26 mouse cellular contexts compared by ENCODE assay signal in the genomic region with DNA sequence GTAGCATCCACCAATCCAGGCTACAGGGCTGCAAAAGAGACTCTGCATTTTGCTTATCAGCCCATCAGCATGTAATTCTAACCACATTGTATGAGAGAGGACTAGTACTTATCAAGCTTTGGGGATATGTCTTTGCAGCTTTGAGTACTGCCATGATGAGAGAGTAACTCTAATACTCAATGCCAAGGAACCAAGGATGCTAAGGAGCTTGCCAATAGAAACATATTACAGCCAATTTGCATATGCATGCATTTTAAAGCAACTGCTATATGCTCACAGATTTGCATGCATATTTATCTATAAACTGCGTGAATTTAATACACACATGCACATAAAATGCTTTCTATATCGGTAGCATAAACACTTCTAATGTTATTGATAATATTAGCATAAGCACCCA.
"Had no signal": no experiment of that assay in that cellular context is flagged by ENCODE, and none has a peak within 500 bp of the region (broad histone marks: within the 10 kb centered on the region; RNA-seq: fewer than 3 reads in every experiment).

No protein-coding gene starts in this region.

- H3K9me3 ChIP-seq: heart, embryonic 13.5 days; heart, embryonic 15.5 days; hindbrain, embryonic 13.5 days; hindbrain, embryonic 15.5 days; kidney, embryonic 15.5 days; limb, embryonic 13.5 days; limb, embryonic 15.5 days; liver, embryonic 12.5 days had no signal

- H3K9ac ChIP-seq: heart, embryonic 13.5 days; heart, embryonic 15.5 days; hindbrain, embryonic 13.5 days; hindbrain, embryonic 15.5 days; kidney, embryonic 15.5 days; limb, embryonic 13.5 days; limb, embryonic 15.5 days; liver, embryonic 12.5 days; liver, embryonic 14.5 days had no signal

- H3K36me3 ChIP-seq: heart, embryonic 13.5 days; heart, embryonic 15.5 days; hindbrain, embryonic 13.5 days; hindbrain, embryonic 15.5 days; kidney, embryonic 15.5 days; limb, embryonic 13.5 days; limb, embryonic 15.5 days; liver, embryonic 12.5 days had no signal

- H3K27me3 ChIP-seq: heart, embryonic 13.5 days; heart, embryonic 15.5 days; hindbrain, embryonic 13.5 days; hindbrain, embryonic 15.5 days; kidney, embryonic 15.5 days; limb, embryonic 13.5 days; limb, embryonic 15.5 days; liver, embryonic 12.5 days had no signal

- H3K4me2 ChIP-seq: heart, embryonic 11.5 days; heart, embryonic 13.5 days; heart, embryonic 15.5 days; hindbrain, embryonic 13.5 days; hindbrain, embryonic 15.5 days; kidney, embryonic 15.5 days; limb, embryonic 13.5 days; limb, embryonic 15.5 days; liver, embryonic 12.5 days had no signal

- ATAC-seq: hindbrain, postnatal 0 days; intestine, embryonic 16.5 days; liver, embryonic 12.5 days had no signal

- H3K4me1 ChIP-seq: heart, embryonic 13.5 days; heart, embryonic 15.5 days; hindbrain, embryonic 13.5 days; hindbrain, embryonic 15.5 days; kidney, embryonic 15.5 days; limb, embryonic 13.5 days; limb, embryonic 15.5 days; liver, embryonic 12.5 days had no signal

- DNase-seq: gastrocnemius, postnatal 14 days; gastrocnemius, postnatal 36 days; heart, adult 18-20 months; heart, postnatal 14 days; heart, postnatal 36 days; kidney, adult 11 months; kidney, adult 2 months; kidney, adult 9 months; kidney, postnatal 14 days; kidney, postnatal 36 days; layer of hippocampus, adult 9-11 months; layer of hippocampus, postnatal 36 days; left cerebral cortex, postnatal 4 days had no signal

- H3K4me3 ChIP-seq: heart, embryonic 13.5 days; heart, embryonic 15.5 days; hindbrain, embryonic 13.5 days; hindbrain, embryonic 15.5 days; kidney, embryonic 15.5 days; limb, embryonic 13.5 days; limb, embryonic 15.5 days; liver, embryonic 12.5 days had no signal

- H3K27ac ChIP-seq: heart, embryonic 13.5 days; heart, embryonic 15.5 days; hindbrain, embryonic 13.5 days; hindbrain, embryonic 15.5 days; hindbrain, postnatal 0 days; kidney, embryonic 15.5 days; kidney, postnatal 0 days; limb, embryonic 13.5 days; limb, embryonic 15.5 days; liver, embryonic 12.5 days; liver, embryonic 14.5 days had no signal
